8 mouse cellular contexts compared by ENCODE assay signal in the genomic region with DNA sequence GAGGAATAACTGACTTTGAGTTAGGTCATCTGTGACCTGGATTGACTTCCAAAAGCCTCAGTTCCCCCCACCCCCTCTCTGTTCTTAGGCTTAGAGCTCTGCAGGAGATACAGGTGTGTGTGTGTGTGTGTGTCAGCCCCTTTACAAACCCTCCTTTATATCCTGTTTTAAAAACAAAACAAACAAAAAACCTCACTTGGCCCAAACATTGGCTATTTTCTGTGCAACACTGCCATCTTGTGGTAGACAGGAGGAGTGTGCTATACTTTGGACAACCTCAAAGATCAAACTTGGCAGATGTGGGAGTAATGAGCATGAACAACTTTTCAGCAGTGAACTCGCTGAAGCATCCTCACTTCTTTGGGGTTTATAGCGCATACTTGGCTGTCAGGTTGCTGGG.
A peak's percentile ranks its signal among the peaks of the same experiment; 100 is the strongest.
DNase-seq lines count a peak whose midpoint lies in the region.

No protein-coding gene starts in this region.

- intact Hi-C loops in left cerebral cortex, postnatal 4 days (cut with DNase I): loop anchor here (5.0 kb wide), 3 partner anchors 197 to 447 kb away; no protein-coding TSS in a partner anchor

- DNase-seq in right cerebral cortex, adult 18-20 months: peak; percentile 48
- no peak for DNase-seq in right cerebral cortex, postnatal 14 days
- DNase-seq in R1 (ENCODE audit: low read depth, low spot score): peak; percentile 61
- peak; percentile 70 to 76 for DNase-seq in cerebellum, postnatal 10 days
- peak; percentile 63 for DNase-seq in heart, postnatal 4 days
- DNase-seq in left cerebral cortex, postnatal 4 days: peak; percentile 29
- DNase-seq in neural tube, embryonic 10.5 days (ENCODE audit: extremely low spot score, low spot score): peak; percentile 42
- no peak for DNase-seq in ovary, postnatal 10 days (ENCODE audit: low spot score)

Comparison
In these comparisons a context has a peak if more than half of its experiments do, and no peak if none do; other contexts are left out.
1. DNase-seq: peak in right cerebral cortex, adult 18-20 months (single experiment), R1 (single experiment), cerebellum, postnatal 10 days (2 of 2), heart, postnatal 4 days (single experiment), left cerebral cortex, postnatal 4 days (single experiment) and neural tube, embryonic 10.5 days (single experiment); none in right cerebral cortex, postnatal 14 days (single experiment) and ovary, postnatal 10 days (single experiment).